Mouse (Mus musculus) frontal cortex, postnatal 36 days (tissue): ENCODE measurements around the gene Oip5.

Experiments used
- DNase-seq, 2 experiments: peaks; one replicate each; pipeline ENCODE4 v3.0.0; 2022; ENCODE audit warnings: low spot score in 2 of 2

Oip5 gene

GRCm38 (mm10) chr2:119587383-119587782 is 30.9 kb downstream of the Oip5 start:
- peak; percentile 19 to 29 for DNase-seq

- DNase-seq: no peak
Measured at GRCm38 (mm10) chr2:119584282-119584681, 34.0 kb downstream of the Oip5 start.

GRCm38 (mm10) chr2:119583439-119583838 is 34.8 kb downstream of the Oip5 start:
- no peak for DNase-seq

GRCm38 (mm10) chr2:119581571-119581970 is 36.7 kb downstream of the Oip5 start:
- no peak for DNase-seq

- no peak for DNase-seq
Measured at GRCm38 (mm10) chr2:119572471-119572870, 45.8 kb downstream of the Oip5 start.

- no peak for DNase-seq
Measured at GRCm38 (mm10) chr2:119566182-119566855, 52.0 kb downstream of the Oip5 start.

- no peak for DNase-seq
Measured at GRCm38 (mm10) chr2:119565284-119565683, 53.0 kb downstream of the Oip5 start.

- no peak for DNase-seq
Measured at GRCm38 (mm10) chr2:119561794-119562193, 56.5 kb downstream of the Oip5 start.
